Mouse (Mus musculus) heart, embryonic 16.5 days (tissue): ENCODE results near the gene Olfr1420. TPM values are rescaled to one million over a fixed set of nuclear protein-coding genes. Genes with fewer than 3 reads are reported as not detected.

Experiments used
- ATAC-seq: fragments of 200-750 bp; cut with Nextera tagmentation; replicated peaks from 2 replicates; pipeline ENCODE4 v1.8.0; 2017; ENCODE audit warnings: moderate number of reproducible peaks; ENCODE audit not compliant: insufficient read depth, low FRiP score; ENCODE audit errors: extremely low read depth
- H3K27ac ChIP-seq: fragments of 300-500 bp; sonication (generic); 2 replicates; pipeline ENCODE4 v1.5.1; 2014; ENCODE audit warnings: mild to moderate bottlenecking, low read length, control low read depth, moderate library complexity
- H3K27me3 ChIP-seq: fragments of 300-500 bp; sonication (generic); 2 replicates; pipeline ENCODE4 v1.6.1; 2014; ENCODE audit warnings: low read length, mixed read lengths; ENCODE audit not compliant: control insufficient read depth, insufficient read depth
- H3K36me3 ChIP-seq: fragments of 300-500 bp; sonication (generic); 2 replicates; pipeline ENCODE4 v1.6.1; 2014; ENCODE audit not compliant: control insufficient read depth, insufficient read depth
- H3K4me1 ChIP-seq: fragments of 300-500 bp; sonication (generic); 2 replicates; pipeline ENCODE4 v1.6.1; 2014; ENCODE audit warnings: low read length, mixed read lengths; ENCODE audit not compliant: control insufficient read depth, insufficient read depth
- H3K4me2 ChIP-seq: fragments of 300-500 bp; sonication (generic); 2 replicates; pipeline ENCODE4 v1.6.1; 2014; ENCODE audit warnings: low read depth, mild to moderate bottlenecking, control low read depth, low read length
- H3K4me3 ChIP-seq: fragments of 300-500 bp; sonication (generic); 2 replicates; pipeline ENCODE4 v1.5.1; 2014; ENCODE audit warnings: mild to moderate bottlenecking, control low read depth, low read length
- H3K9ac ChIP-seq: fragments of 300-500 bp; sonication (generic); 2 replicates; pipeline ENCODE4 v1.6.1; 2014; ENCODE audit warnings: low read length, control low read depth
- H3K9me3 ChIP-seq: fragments of 300-500 bp; sonication (generic); replicated peaks from 2 replicates; pipeline ENCODE4 v1.6.1; 2016; ENCODE audit warnings: low read length; ENCODE audit not compliant: control insufficient read depth
- WGBS: fragments of 180-500 bp; shearing (Covaris S2); extraction: QIAGEN DNeasy Blood & Tissue Kit; methylation state at CpG from one replicate; pipeline ENCODE4 v1.1.7; 2014; 5-methylcytosine and 5-hydroxymethylcytosine counted together
- polyA plus RNA-seq: library from polyadenylated mRNA; unstranded; fragments of >200 nt; fragmentation: Nextera tagmentation; extraction: Ambion mirVana; gene quantifications from 2 replicates; pipeline ENCODE4 v1.2.1, GENCODE M21; 2015

Gene Olfr1420
- 0.12 TPM in 1 of 2 replicates, not detected in the other for polyA plus RNA-seq

- Histone ChIP-seq H3K4me3 (no peak within 1 kb of the TSS), H3K27me3 (no peaks in the 10 kb centered on the region), H3K9ac (no peak within 1 kb of the TSS), H3K27ac (no peak within 1 kb of the TSS), H3K36me3 (no peaks in the 10 kb centered on the region), H3K4me2 (no peak within 1 kb of the TSS), H3K9me3 (no peaks in the 10 kb centered on the region), H3K4me1 (no peaks in the 10 kb centered on the region)
- WGBS, result 15% methylated on average over 1 of the region's 1 CpGs
- no peak for ATAC-seq
Measured at GRCm38 (mm10) chr19:11886265-11886664, at the start of gene Olfr1420. Gene Olfr1420 (plus strand): TSS chr19:11886565.

GRCm38 (mm10) chr19:11839119-11839518, 47.2 kb upstream of the Olfr1420 start, which contains the start of gene Olfr1417:
Gene Olfr1417 (minus strand): TSS chr19:11839219.
- H3K9me3 ChIP-seq, result no peaks in the 10 kb centered on the region
- H3K27me3 ChIP-seq, result no peaks in the 10 kb centered on the region
- H3K4me2 ChIP-seq, result no peak within 1 kb of the TSS
- no peak within 1 kb of the TSS for H3K27ac ChIP-seq
- no peak for ATAC-seq
- no peaks in the 10 kb centered on the region for H3K36me3 ChIP-seq
- H3K4me1 ChIP-seq, result no peaks in the 10 kb centered on the region
- H3K9ac ChIP-seq, result no peak within 1 kb of the TSS
- WGBS, result 86% methylated on average over 4 of the region's 4 CpGs
- H3K4me3 ChIP-seq, result no peak within 1 kb of the TSS

- Histone ChIP-seq H3K9me3 (no peaks in the 10 kb centered on the region), H3K4me1 (no peaks in the 10 kb centered on the region), H3K4me3 (no peak overlapping the region), H3K27ac (no peak overlapping the region), H3K9ac (no peak overlapping the region), H3K36me3 (no peaks in the 10 kb centered on the region), H3K27me3 (no peaks in the 10 kb centered on the region), H3K4me2 (no peak overlapping the region)
- 80% methylated on average over 4 of the region's 4 CpGs for WGBS
- ATAC-seq, result no peak
Measured at GRCm38 (mm10) chr19:11846333-11846732, 40.0 kb upstream of the Olfr1420 start.

GRCm38 (mm10) chr19:11852652-11853051, 33.7 kb upstream of the Olfr1420 start:
- Histone ChIP-seq H3K4me2 (no peak overlapping the region), H3K36me3 (no peaks in the 10 kb centered on the region), H3K9ac (no peak overlapping the region), H3K4me1 (no peaks in the 10 kb centered on the region), H3K9me3 (peaks cover 2% of the 10 kb centered on the region), H3K4me3 (no peak overlapping the region), H3K27ac (no peak overlapping the region), H3K27me3 (no peaks in the 10 kb centered on the region)
- WGBS, result 16% methylated on average over 4 of the region's 4 CpGs
- ATAC-seq, result no peak

GRCm38 (mm10) chr19:11854821-11855220, 31.5 kb upstream of the Olfr1420 start:
- Histone ChIP-seq H3K27ac (no peak overlapping the region), H3K4me2 (no peak overlapping the region), H3K9ac (no peak overlapping the region), H3K36me3 (no peaks in the 10 kb centered on the region), H3K4me3 (no peak overlapping the region), H3K4me1 (no peaks in the 10 kb centered on the region), H3K27me3 (no peaks in the 10 kb centered on the region), H3K9me3 (peaks cover 2% of the 10 kb centered on the region)
- 71% methylated on average over 2 of the region's 2 CpGs for WGBS
- ATAC-seq, result no peak

GRCm38 (mm10) chr19:11856506-11856905, 29.9 kb upstream of the Olfr1420 start:
- Histone ChIP-seq H3K27ac (no peak overlapping the region), H3K27me3 (no peaks in the 10 kb centered on the region), H3K4me1 (no peaks in the 10 kb centered on the region), H3K4me3 (no peak overlapping the region), H3K4me2 (no peak overlapping the region), H3K9me3 (peaks cover 2% of the 10 kb centered on the region), H3K9ac (no peak overlapping the region), H3K36me3 (no peaks in the 10 kb centered on the region)
- 61% methylated on average over 6 of the region's 6 CpGs for WGBS
- ATAC-seq, result no peak

GRCm38 (mm10) chr19:11860966-11861365, 25.4 kb upstream of the Olfr1420 start, which contains the start of gene Olfr1418:
Gene Olfr1418 (minus strand): TSS chr19:11861066.
- WGBS, result 89% methylated on average over 1 of the region's 1 CpGs
- Histone ChIP-seq H3K27ac (no peak within 1 kb of the TSS), H3K9me3 (peaks cover 4% of the 10 kb centered on the region), H3K9ac (no peak within 1 kb of the TSS), H3K4me1 (no peaks in the 10 kb centered on the region), H3K27me3 (no peaks in the 10 kb centered on the region), H3K36me3 (no peaks in the 10 kb centered on the region), H3K4me2 (no peak within 1 kb of the TSS), H3K4me3 (no peak within 1 kb of the TSS)
- no peak for ATAC-seq

- 76% methylated on average over 2 of the region's 2 CpGs for WGBS
- H3K9ac ChIP-seq, result no peak overlapping the region
- no peak overlapping the region for H3K27ac ChIP-seq
- H3K36me3 ChIP-seq, result no peaks in the 10 kb centered on the region
- peaks cover 8% of the 10 kb centered on the region for H3K9me3 ChIP-seq
- ATAC-seq, result no peak
- H3K27me3 ChIP-seq, result no peaks in the 10 kb centered on the region
- no peak overlapping the region for H3K4me3 ChIP-seq
- no peak overlapping the region for H3K4me2 ChIP-seq
- no peaks in the 10 kb centered on the region for H3K4me1 ChIP-seq
Measured at GRCm38 (mm10) chr19:11867837-11868236, 18.5 kb upstream of the Olfr1420 start.

- no peak for ATAC-seq
- WGBS, result 57% methylated on average over 1 of the region's 1 CpGs
- Histone ChIP-seq H3K4me2 (no peak within 1 kb of the TSS), H3K27ac (no peak within 1 kb of the TSS), H3K36me3 (no peaks in the 10 kb centered on the region), H3K4me3 (no peak within 1 kb of the TSS), H3K27me3 (no peaks in the 10 kb centered on the region), H3K4me1 (no peaks in the 10 kb centered on the region), H3K9ac (no peak within 1 kb of the TSS), H3K9me3 (no peaks in the 10 kb centered on the region)
Measured at GRCm38 (mm10) chr19:11875006-11875405, 11.4 kb upstream of the Olfr1420 start, which contains the start of gene Olfr1419. Gene Olfr1419 (minus strand): TSS chr19:11875106.
